Mouse (Mus musculus) MEL (cell line): ENCODE data around the gene Ppp1r12a. TPM values are rescaled to one million over a fixed set of nuclear protein-coding genes. Genes with fewer than 3 reads are reported as not detected.

Source experiments
- DNase-seq: peaks from one replicate; pipeline ENCODE4 v3.0.0; 2011; ENCODE audit warnings: low read depth, low spot score
- H3K27ac ChIP-seq: 2 replicates; pipeline ENCODE4 v1.5.1; 2012; ENCODE audit warnings: low read depth, mild to moderate bottlenecking, control low read depth, low read length, moderate library complexity; ENCODE audit not compliant: control insufficient read depth
- H3K27me3 ChIP-seq, 2 experiments: fragments of 150-350 bp in 1 of 2; sonication (generic) in 1 of 2; 2 replicates each; pipeline ENCODE4 v1.6.1; 2012; ENCODE audit warnings: low read length in 2 of 2, mild to moderate bottlenecking in 2 of 2, improper control_type of control experiment in 1 of 2, moderate library complexity in 1 of 2; ENCODE audit not compliant: insufficient read depth in 2 of 2, control insufficient read depth in 1 of 2
- H3K36me3 ChIP-seq, 2 experiments: 2 replicates each; pipeline ENCODE4 v1.6.1; 2012 to 2014; ENCODE audit warnings: low read length in 2 of 2, improper control_type of control experiment in 1 of 2, inconsistent platforms in 1 of 2, mild to moderate bottlenecking in 1 of 2; ENCODE audit not compliant: insufficient read depth in 2 of 2, control insufficient read depth in 1 of 2
- H3K4me1 ChIP-seq, 2 experiments: fragments of 150-350 bp in 1 of 2; sonication (generic) in 1 of 2; 2 replicates each; pipeline ENCODE4 v1.6.1; 2012; ENCODE audit warnings: low read length in 2 of 2, improper control_type of control experiment in 1 of 2, mild to moderate bottlenecking in 1 of 2; ENCODE audit not compliant: insufficient read depth in 2 of 2, control insufficient read depth in 1 of 2
- H3K4me3 ChIP-seq, 2 experiments: fragments of 150-350 bp in 1 of 2; sonication (generic) in 1 of 2; 2 replicates each; pipeline ENCODE4 v1.5.1; 2012; ENCODE audit warnings: low read depth in 2 of 2, low read length in 2 of 2, mild to moderate bottlenecking in 2 of 2, moderate library complexity in 2 of 2, control low read depth in 1 of 2, improper control_type of control experiment in 1 of 2; ENCODE audit not compliant: control insufficient read depth in 1 of 2, insufficient read depth in 1 of 2
- H3K79me2 ChIP-seq: 2 replicates; pipeline ENCODE4 v1.6.1; 2012; ENCODE audit warnings: mild to moderate bottlenecking, low read length, moderate library complexity; ENCODE audit not compliant: control insufficient read depth, poor library complexity, insufficient read depth
- H3K9ac ChIP-seq: 2 replicates; pipeline ENCODE4 v1.6.1; 2012; ENCODE audit warnings: low read depth, mild to moderate bottlenecking, control low read depth, low read length, moderate library complexity; ENCODE audit not compliant: control insufficient read depth, poor library complexity, severe bottlenecking
- H3K9me3 ChIP-seq: fragments of 150-350 bp; sonication (generic); replicated peaks from 2 replicates; pipeline ENCODE4 v1.6.1; 2012; ENCODE audit warnings: mild to moderate bottlenecking, low read length, improper control_type of control experiment, moderate library complexity; ENCODE audit not compliant: insufficient read depth
- BHLHE40 ChIP-seq: IDR thresholded peaks from 2 replicates; pipeline ENCODE4 v1.6.1; 2012; ENCODE audit warnings: low read depth, mild to moderate bottlenecking, inconsistent platforms, low read length, improper control_type of control experiment, borderline replicate concordance
- CTCF ChIP-seq, 3 experiments: IDR thresholded peaks in 2 of 3; conservative IDR thresholded peaks in 1 of 3; 2 replicates each; pipeline ENCODE4 v1.5.1; 2011 to 2012; ENCODE audit warnings: low read length in 3 of 3, low read depth in 2 of 3, mild to moderate bottlenecking in 2 of 3, improper control_type of control experiment in 1 of 3, inconsistent platforms in 1 of 3, mixed read lengths in 1 of 3, moderate library complexity in 1 of 3; ENCODE audit not compliant: control insufficient read depth in 1 of 3, insufficient read depth in 1 of 3, poor library complexity in 1 of 3, severe bottlenecking in 1 of 3
- E2F4 ChIP-seq: IDR thresholded peaks from 2 replicates; pipeline ENCODE4 v1.6.1; 2011; ENCODE audit warnings: low read depth, low read length, improper control_type of control experiment, borderline replicate concordance
- EP300 ChIP-seq, 2 experiments: IDR thresholded peaks; 2 replicates each; pipeline ENCODE4 v1.6.1; 2011; ENCODE audit warnings: improper control_type of control experiment in 2 of 2, low read length in 2 of 2, low read depth in 1 of 2, mild to moderate bottlenecking in 1 of 2
- ETS1 ChIP-seq: IDR thresholded peaks from 2 replicates; pipeline ENCODE4 v1.6.1; 2012; ENCODE audit warnings: low read depth, mild to moderate bottlenecking, inconsistent platforms, low read length, improper control_type of control experiment, moderate library complexity
- GABPA ChIP-seq: IDR thresholded peaks from 2 replicates; pipeline ENCODE4 v1.6.1; 2012; ENCODE audit warnings: low read depth, mild to moderate bottlenecking, inconsistent platforms, low read length, improper control_type of control experiment, moderate library complexity
- GATA1 ChIP-seq: IDR thresholded peaks from 2 replicates; pipeline ENCODE4 v1.6.1; 2011; ENCODE audit warnings: low read depth, low read length, improper control_type of control experiment
- JUND ChIP-seq: IDR thresholded peaks from 2 replicates; pipeline ENCODE4 v1.6.1; 2011; ENCODE audit warnings: low read depth, mild to moderate bottlenecking, improper control_type of control experiment, low read length
- KAT2A ChIP-seq: conservative IDR thresholded peaks from 2 replicates; pipeline ENCODE4 v1.6.1; 2012; ENCODE audit warnings: low read depth, low read length, improper control_type of control experiment, inconsistent platforms
- MAFK ChIP-seq: IDR thresholded peaks from 2 replicates; pipeline ENCODE4 v1.6.1; 2011; ENCODE audit warnings: low read depth, mild to moderate bottlenecking, low read length, improper control_type of control experiment, borderline replicate concordance
- MAX ChIP-seq: IDR thresholded peaks from 2 replicates; pipeline ENCODE4 v1.6.1; 2011; ENCODE audit warnings: low read length, improper control_type of control experiment
- MXI1 ChIP-seq: IDR thresholded peaks from 2 replicates; pipeline ENCODE4 v1.6.1; 2011; ENCODE audit warnings: mild to moderate bottlenecking, low read depth, low read length, improper control_type of control experiment
- MYB ChIP-seq: IDR thresholded peaks from 2 replicates; pipeline ENCODE4 v1.6.1; 2011; ENCODE audit warnings: mild to moderate bottlenecking, low read depth, low read length, improper control_type of control experiment
- MYC ChIP-seq: IDR thresholded peaks from 2 replicates; pipeline ENCODE4 v1.6.1; 2011; ENCODE audit warnings: low read depth, mild to moderate bottlenecking, low read length, improper control_type of control experiment, moderate library complexity
- NELFE ChIP-seq: IDR thresholded peaks from 2 replicates; pipeline ENCODE4 v1.6.1; 2011; ENCODE audit warnings: low read depth, low read length, improper control_type of control experiment
- POLR2A ChIP-seq, 2 experiments: IDR thresholded peaks; 2 replicates each; pipeline ENCODE4 v1.6.1; 2011 to 2012; ENCODE audit warnings: low read length in 2 of 2, mild to moderate bottlenecking in 2 of 2, control low read depth in 1 of 2, improper control_type of control experiment in 1 of 2, low read depth in 1 of 2, moderate library complexity in 1 of 2; ENCODE audit not compliant: control insufficient read depth in 1 of 2, insufficient read depth in 1 of 2, poor library complexity in 1 of 2
- POLR2AphosphoS5 ChIP-seq: IDR thresholded peaks from 2 replicates; pipeline ENCODE4 v1.6.1; 2012; ENCODE audit warnings: low read depth, borderline replicate concordance, mild to moderate bottlenecking, inconsistent platforms, low read length, moderate library complexity, mixed read lengths
- SMC3 ChIP-seq: IDR thresholded peaks from 2 replicates; pipeline ENCODE4 v1.6.1; 2011; ENCODE audit warnings: low read depth, low read length, improper control_type of control experiment
- TBP ChIP-seq: IDR thresholded peaks from 2 replicates; pipeline ENCODE4 v1.8.0; 2011; ENCODE audit warnings: low read depth, low read length, improper control_type of control experiment
- TCF12 ChIP-seq: IDR thresholded peaks from 2 replicates; pipeline ENCODE4 v1.6.1; 2014; ENCODE audit warnings: low read depth, mild to moderate bottlenecking, inconsistent platforms, low read length, improper control_type of control experiment, moderate library complexity
- UBTF ChIP-seq: IDR thresholded peaks from 2 replicates; pipeline ENCODE4 v1.6.1; 2012; ENCODE audit warnings: low read depth, mild to moderate bottlenecking, inconsistent platforms, low read length, improper control_type of control experiment, moderate library complexity, borderline replicate concordance; ENCODE audit not compliant: insufficient read depth
- USF2 ChIP-seq, 2 experiments: IDR thresholded peaks; 2 replicates each; pipeline ENCODE4 v1.6.1; 2011 to 2012; ENCODE audit warnings: improper control_type of control experiment in 2 of 2, low read length in 2 of 2, borderline replicate concordance in 1 of 2, inconsistent platforms in 1 of 2, low read depth in 1 of 2, mild to moderate bottlenecking in 1 of 2; ENCODE audit not compliant: insufficient read depth in 1 of 2
- ZC3H11A ChIP-seq: IDR thresholded peaks from 2 replicates; pipeline ENCODE4 v1.6.1; 2012; ENCODE audit warnings: low read depth, mild to moderate bottlenecking, inconsistent platforms, low read length, improper control_type of control experiment
- polyA plus RNA-seq, 2 experiments: library from polyadenylated mRNA; stranded (reverse) in 1 of 2; unstranded in 1 of 2; fragments of >175 nt in 1 of 2; fragments of >200 nt in 1 of 2; gene quantifications; 2 replicates each; pipeline versions ENCODE4 v1.2.1 to v1.2.4; 2012; ENCODE audit warnings: low replicate concordance in 2 of 2, low read depth in 1 of 2; ENCODE audit not compliant: insufficient read length in 2 of 2, insufficient read depth in 1 of 2, missing spikeins in 1 of 2
- total RNA-seq: library from RNA; depleted of rRNA; stranded (reverse); fragments of 300-350 nt; gene quantifications from 2 replicates; pipeline ENCODE4 v1.2.3, GENCODE M21; 2012

Ppp1r12a gene
- total and polyA plus RNA-seq, 3 experiments: 46.5 to 86.6 (median 59.1) TPM

GRCm38 (mm10) chr10:108237049-108237448 is 75.1 kb downstream of the Ppp1r12a start:
- Histone ChIP-seq H3K9ac (no peak overlapping the region), H3K27ac (no peak overlapping the region), H3K36me3 (peaks cover 0 to 18% of the 10 kb centered on the region in 2 experiments; a peak in 2 of 4 replicates), H3K4me3 (no peak overlapping the region), H3K4me1 (no peaks in the 10 kb centered on the region), H3K79me2 (no peaks in the 10 kb centered on the region), H3K9me3 (no peaks in the 10 kb centered on the region), H3K27me3 (no peaks in the 10 kb centered on the region)
- TF ChIP-seq TCF12: no peak
- no peak for TF ChIP-seq ETS1
- TF ChIP-seq GATA1: no peak
- no peak for TF ChIP-seq MXI1
- TF ChIP-seq TBP: no peak
- no peak for TF ChIP-seq JUND
- TF ChIP-seq NELFE: no peak
- TF ChIP-seq EP300 (IDR thresholded peaks at IDR 0.05; ENCODE audit: low read depth in 1 of 2, low read length in 2 of 2): no peak
- TF ChIP-seq CTCF (IDR thresholded peaks at IDR 0.05 in 2 of 3, conservative IDR thresholded peaks at IDR 0.05 in 1 of 3; ENCODE audit: control insufficient read depth in 1 of 3, insufficient read depth in 1 of 3, low read depth in 2 of 3, low read length in 3 of 3, poor library complexity in 1 of 3, severe bottlenecking in 1 of 3): no peak
- TF ChIP-seq POLR2A (IDR thresholded peaks at IDR 0.05; ENCODE audit: control insufficient read depth in 1 of 2, insufficient read depth in 1 of 2, low read depth in 1 of 2, low read length in 2 of 2, poor library complexity in 1 of 2): no peak
- TF ChIP-seq E2F4: no peak
- no peak for TF ChIP-seq SMC3
- no peak for TF ChIP-seq USF2 (IDR thresholded peaks at IDR 0.05; ENCODE audit: borderline replicate concordance in 1 of 2, insufficient read depth in 1 of 2, low read depth in 1 of 2, low read length in 2 of 2)
- TF ChIP-seq POLR2AphosphoS5: no peak
- no peak for DNase-seq

- H3K9ac ChIP-seq: no peak overlapping the region
- no peak overlapping the region for H3K4me3 ChIP-seq
- H3K27ac ChIP-seq: no peak overlapping the region
- DNase-seq: no peak
- no peaks in the 10 kb centered on the region for H3K4me1 ChIP-seq
- H3K9me3 ChIP-seq: no peaks in the 10 kb centered on the region
- peaks cover 0 to 14% of the 10 kb centered on the region in 2 experiments; a peak in 2 of 4 replicates for H3K36me3 ChIP-seq
- no peaks in the 10 kb centered on the region for H3K79me2 ChIP-seq
- no peaks in the 10 kb centered on the region for H3K27me3 ChIP-seq
- TF ChIP-seq MXI1 (no peak), POLR2A (IDR thresholded peaks at IDR 0.05; ENCODE audit: control insufficient read depth in 1 of 2, insufficient read depth in 1 of 2, low read depth in 1 of 2, low read length in 2 of 2, poor library complexity in 1 of 2) (no peak), KAT2A (no peak), NELFE (no peak), GABPA (no peak), SMC3 (no peak), ZC3H11A (no peak), MAFK (no peak), MYB (no peak), BHLHE40 (no peak), MYC (no peak), JUND (no peak), UBTF (no peak), EP300 (IDR thresholded peaks at IDR 0.05; ENCODE audit: low read depth in 1 of 2, low read length in 2 of 2) (no peak), GATA1 (no peak), MAX (no peak), USF2 (IDR thresholded peaks at IDR 0.05; ENCODE audit: borderline replicate concordance in 1 of 2, insufficient read depth in 1 of 2, low read depth in 1 of 2, low read length in 2 of 2) (no peak)
Measured at GRCm38 (mm10) chr10:108239061-108239460, 77.1 kb downstream of the Ppp1r12a start.
